Mouse (Mus musculus): Measurements from ENCODE around the gene Rrp9.
"Not testable (repeated sequence)": the region's sequence is repeated elsewhere in the genome, so short reads cannot be mapped to it uniquely, and the experiment has no call there.

The Rrp9 gene

GRCm38 (mm10) chr9:106473753-106474105, 2.0 kb upstream of the Rrp9 start:
- DNase-seq (ENCODE audit: low spot score): no peak

- peak; percentile 59 for DNase-seq (ENCODE audit: low spot score)
Measured at GRCm38 (mm10) chr9:106474456-106474855, 1.3 kb upstream of the Rrp9 start.

GRCm38 (mm10) chr9:106475046-106475445, 717 bp upstream of the Rrp9 start:
- DNase-seq (ENCODE audit: low spot score): no peak

GRCm38 (mm10) chr9:106476002-106476923, 500 bp downstream of the Rrp9 start:
- peak; percentile 43 for DNase-seq (ENCODE audit: low spot score)

- peak; percentile 100 for DNase-seq (ENCODE audit: low spot score)
Measured at GRCm38 (mm10) chr9:106476924-106477484, 1.2 kb downstream of the Rrp9 start, which contains the start of gene Parp3. Gene Parp3, minus strand, starts transcription at chr9:106476949.

GRCm38 (mm10) chr9:106477649-106478048, 1.9 kb downstream of the Rrp9 start:
- DNase-seq (ENCODE audit: low spot score): no peak

- DNase-seq (ENCODE audit: low spot score): no peak
Measured at GRCm38 (mm10) chr9:106478101-106478500, 2.3 kb downstream of the Rrp9 start.

- no peak for DNase-seq (ENCODE audit: low spot score)
Measured at GRCm38 (mm10) chr9:106480541-106480940, 4.8 kb downstream of the Rrp9 start.

- no peak for DNase-seq (ENCODE audit: low spot score)
Measured at GRCm38 (mm10) chr9:106481075-106481474, 5.3 kb downstream of the Rrp9 start.

GRCm38 (mm10) chr9:106481676-106482075, 5.9 kb downstream of the Rrp9 start:
- no peak for DNase-seq (ENCODE audit: low spot score)

GRCm38 (mm10) chr9:106482578-106483115, 6.9 kb downstream of the Rrp9 start:
- DNase-seq (ENCODE audit: low spot score): no peak

GRCm38 (mm10) chr9:106483136-106483535, 7.4 kb downstream of the Rrp9 start:
- DNase-seq (ENCODE audit: low spot score): no peak

GRCm38 (mm10) chr9:106483606-106484005, 7.8 kb downstream of the Rrp9 start:
- DNase-seq (ENCODE audit: low spot score): no peak

- no peak for DNase-seq (ENCODE audit: low spot score)
Measured at GRCm38 (mm10) chr9:106485076-106485475, 9.3 kb downstream of the Rrp9 start.

GRCm38 (mm10) chr9:106487602-106488001, 11.8 kb downstream of the Rrp9 start:
- DNase-seq (ENCODE audit: low spot score): not testable (repeated sequence)

GRCm38 (mm10) chr9:106499667-106500066, 23.9 kb downstream of the Rrp9 start, which contains the start of gene Iqcf1:
Gene Iqcf1, plus strand, starts transcription at chr9:106499967.
- no peak for DNase-seq (ENCODE audit: low spot score)

GRCm38 (mm10) chr9:106501846-106502245, 26.1 kb downstream of the Rrp9 start:
- DNase-seq (ENCODE audit: low spot score): no peak

- no peak for DNase-seq (ENCODE audit: low spot score)
Measured at GRCm38 (mm10) chr9:106504246-106504645, 28.5 kb downstream of the Rrp9 start.

- DNase-seq (ENCODE audit: low spot score): no peak
Measured at GRCm38 (mm10) chr9:106509356-106509755, 33.6 kb downstream of the Rrp9 start.

GRCm38 (mm10) chr9:106512729-106513450, 37.1 kb downstream of the Rrp9 start:
- DNase-seq (ENCODE audit: low spot score): no peak

GRCm38 (mm10) chr9:106513566-106513965, 37.8 kb downstream of the Rrp9 start:
- DNase-seq (ENCODE audit: low spot score): no peak

- DNase-seq (ENCODE audit: low spot score): no peak
Measured at GRCm38 (mm10) chr9:106514273-106514672, 38.5 kb downstream of the Rrp9 start, which contains the start of gene Iqcf5. Gene Iqcf5, plus strand, starts transcription at chr9:106514573.

All from ovary, adult 18-20 months (tissue).